In the genomic region with DNA sequence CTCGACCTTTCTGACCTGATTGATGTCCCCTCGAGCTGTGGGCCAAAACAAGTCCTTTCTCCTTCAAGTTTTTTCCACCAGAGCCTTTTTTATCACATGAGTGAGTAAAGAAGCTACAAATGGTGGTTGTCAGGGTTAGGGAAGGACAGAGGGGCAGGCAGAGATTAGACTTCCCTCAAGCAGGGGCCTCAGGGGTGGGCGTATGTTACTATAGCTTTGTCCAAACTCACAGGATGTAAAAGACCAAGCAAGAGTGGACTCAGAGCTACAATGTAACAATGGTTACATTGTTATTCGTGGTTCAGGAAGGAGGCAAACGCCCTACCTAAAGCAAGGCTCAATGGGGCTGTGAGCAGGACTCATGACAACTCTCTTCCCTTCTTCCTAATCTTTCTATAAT, we compare ENCODE assay signal across 19 mouse cellular contexts. TPM values are rescaled to one million over a fixed set of nuclear protein-coding genes. Genes with fewer than 3 reads are reported as not detected.
A peak's percentile ranks its signal among the peaks of the same experiment; 100 is the strongest.
DNase-seq lines count a peak whose midpoint lies in the region; ATAC-seq and TF ChIP-seq lines count a peak whose summit lies in the region.
"Had no signal": no experiment of that assay in that cellular context is flagged by ENCODE, and none has a peak within 500 bp of the region (broad histone marks: within the 10 kb centered on the region; RNA-seq: fewer than 3 reads in every experiment).

No protein-coding gene starts in this region.

- no peak overlapping the region for H3K4me3 ChIP-seq in gastrocnemius, adult 2 months
- H3K4me3 ChIP-seq in lung, embryonic 15.5 days = no peak overlapping the region
- no peak overlapping the region for H3K4me3 ChIP-seq in ES-Bruce4 (ENCODE audit: low read depth, low read length)
- H3K4me3 ChIP-seq: embryonic facial prominence, embryonic 12.5 days; forebrain, embryonic 12.5 days; heart, adult 2 months; heart, embryonic 13.5 days; hindbrain, embryonic 12.5 days had no signal

- DNase-seq in gastrocnemius, adult 2 months = peak; percentile 3
- no peak for DNase-seq in gastrocnemius, postnatal 36 days
- DNase-seq in lung, postnatal 36 days = no peak
- peak; percentile 31 for DNase-seq in R1 (ENCODE audit: low read depth, low spot score)
- DNase-seq in left cerebral cortex, postnatal 4 days = no peak
- DNase-seq: cerebellum, adult 11-12 months; cerebellum, adult 9-10 months; cerebellum, postnatal 25 days had no signal

- no peaks in the 10 kb centered on the region for H3K36me3 ChIP-seq in lung, embryonic 15.5 days
- H3K36me3 ChIP-seq in ES-Bruce4 (ENCODE audit: control insufficient read depth, insufficient read depth, low read length, poor library complexity, severe bottlenecking) = no peaks in the 10 kb centered on the region
- H3K36me3 ChIP-seq: embryonic facial prominence, embryonic 12.5 days; forebrain, embryonic 12.5 days; G1E; heart, embryonic 13.5 days; hindbrain, embryonic 12.5 days had no signal

- no peaks in the 10 kb centered on the region for H3K9me3 ChIP-seq in lung, embryonic 15.5 days
- H3K9me3 ChIP-seq in ES-Bruce4 (replicated peaks; ENCODE audit: control insufficient read depth, insufficient read depth, low read length, poor library complexity, severe bottlenecking) = no peaks in the 10 kb centered on the region
- H3K9me3 ChIP-seq: embryonic facial prominence, embryonic 12.5 days; forebrain, embryonic 12.5 days; G1E; heart, embryonic 13.5 days; hindbrain, embryonic 12.5 days had no signal

- no peak for TF ChIP-seq POLR2A in ES-Bruce4 (IDR thresholded peaks at IDR 0.05; ENCODE audit: insufficient read depth, low read length)

- ATAC-seq in lung, embryonic 15.5 days (ENCODE audit: borderline replicate concordance, extremely low read depth, low FRiP score, low TSS enrichment) = no peak
- ATAC-seq: activated CD4-positive, CD25-positive, alpha-beta regulatory T cell, adult 4 months; forebrain, embryonic 16.5 days; hindbrain, postnatal 0 days had no signal

- intact Hi-C loops in gastrocnemius, adult 2 months (cut with DNase I) = no loop called here
- intact Hi-C loops in gastrocnemius, postnatal 36 days (cut with DNase I) = no loop called here
- intact Hi-C loops in left cerebral cortex, postnatal 4 days (cut with DNase I) = no loop called here

- 54% methylated on average over 5 of the region's 5 CpGs for WGBS in lung, embryonic 15.5 days

- no peaks in the 10 kb centered on the region for H3K27me3 ChIP-seq in lung, embryonic 15.5 days
- H3K27me3 ChIP-seq in ES-Bruce4 (ENCODE audit: control insufficient read depth, insufficient read depth, low read length, poor library complexity, severe bottlenecking) = no peaks in the 10 kb centered on the region
- H3K27me3 ChIP-seq: embryonic facial prominence, embryonic 12.5 days; forebrain, embryonic 12.5 days; heart, embryonic 13.5 days; hindbrain, embryonic 12.5 days had no signal

- peaks cover 48% of the 10 kb centered on the region for H3K4me1 ChIP-seq in lung, embryonic 15.5 days
- H3K4me1 ChIP-seq in ES-Bruce4 (ENCODE audit: control insufficient read depth, insufficient read depth, low read length) = peaks cover 8% of the 10 kb centered on the region
- H3K4me1 ChIP-seq: embryonic facial prominence, embryonic 12.5 days; forebrain, embryonic 12.5 days; hindbrain, embryonic 12.5 days had no signal

- H3K4me2 ChIP-seq in lung, embryonic 15.5 days = no peak overlapping the region
- H3K4me2 ChIP-seq: embryonic facial prominence, embryonic 12.5 days; forebrain, embryonic 12.5 days; heart, embryonic 13.5 days; hindbrain, embryonic 12.5 days had no signal

- H3K27ac ChIP-seq in gastrocnemius, adult 2 months = no peak overlapping the region
- peak overlapping the region; percentile 35; the same call in 1 of the 2 replicates for H3K27ac ChIP-seq in lung, embryonic 15.5 days
- peak overlapping the region; percentile 12 for H3K27ac ChIP-seq in ES-Bruce4 (ENCODE audit: insufficient read depth, low read length)
- H3K27ac ChIP-seq: embryonic facial prominence, embryonic 12.5 days; forebrain, embryonic 12.5 days; heart, adult 2 months; heart, embryonic 13.5 days; hindbrain, embryonic 12.5 days; hindbrain, postnatal 0 days had no signal

- TF ChIP-seq CTCF in gastrocnemius, adult 2 months (IDR thresholded peaks at IDR 0.05) = no peak
- no peak for TF ChIP-seq CTCF in ES-Bruce4 (IDR thresholded peaks at IDR 0.05; ENCODE audit: low read depth, low read length)

- H3K9ac ChIP-seq in lung, embryonic 15.5 days = no peak overlapping the region
- no peak overlapping the region for H3K9ac ChIP-seq in ES-Bruce4 (ENCODE audit: low read depth, poor library complexity, severe bottlenecking)
- H3K9ac ChIP-seq: embryonic facial prominence, embryonic 12.5 days; forebrain, embryonic 12.5 days; heart, embryonic 13.5 days; hindbrain, embryonic 12.5 days had no signal

- TF ChIP-seq EP300 in ES-Bruce4 (IDR thresholded peaks at IDR 0.05; ENCODE audit: insufficient read depth, low read depth, low read length) = peak; percentile 79

RNA-seq across cellular contexts. Expression of gene Sik1, which starts 43.3 kb away (rescaled TPM):
- 10 to 100 TPM; 13.4 to 58.6 TPM for total RNA-seq in gastrocnemius, adult 2 months (2021)
- 10 to 100 TPM; 17.0 to 27.2 TPM for total RNA-seq in gastrocnemius, postnatal 36 days (2021)
- polyA plus RNA-seq in lung, embryonic 15.5 days (2015; fragmentation: Nextera tagmentation; extraction: Ambion mirVana) = 32.7 and 35.4 TPM in 2 replicates
- 45.1 and 48.4 TPM in 2 replicates for polyA plus RNA-seq in ES-Bruce4 (2011; ENCODE audit: insufficient read depth, insufficient read length, low read depth, missing spikeins)
- total RNA-seq in left cerebral cortex, postnatal 4 days (2021) = 10 to 100 TPM; 34.7 to 39.7 TPM

Comparison
In these comparisons a context has a peak if more than half of its experiments do, and no peak if none do; other contexts are left out.
1. DNase-seq: peak in gastrocnemius, adult 2 months (single experiment) and R1 (single experiment); none in gastrocnemius, postnatal 36 days (0 of 2), lung, postnatal 36 days (single experiment) and left cerebral cortex, postnatal 4 days (single experiment).